In genomic region chr5:73752225-73752644, GRCm38 (mm10) we compare ENCODE assay signal across 22 mouse cellular contexts.
DNase-seq lines count a peak whose midpoint lies in the region; ATAC-seq and TF ChIP-seq lines count a peak whose summit lies in the region.
"Had no signal": no experiment of that assay in that cellular context is flagged by ENCODE, and none has a peak within 500 bp of the region (broad histone marks: within the 10 kb centered on the region; RNA-seq: fewer than 3 reads in every experiment).

No protein-coding gene starts in this region.

- H3K27ac ChIP-seq in heart, adult 2 months, result no peak overlapping the region
- H3K27ac ChIP-seq in heart, embryonic 13.5 days (replicated peaks), result peak overlapping the region; percentile 46; the same call in 1 of the 2 replicates
- H3K27ac ChIP-seq in intestine, postnatal 0 days (ENCODE audit: low read depth, low read length), result no peak overlapping the region
- H3K27ac ChIP-seq: gastrocnemius, adult 2 months; lung, embryonic 15.5 days had no signal

- H3K79me2 ChIP-seq in heart, adult 2 months (replicated peaks; ENCODE audit: control insufficient read depth, insufficient read depth, low read length), result no peaks in the 10 kb centered on the region

- H3K9me3 ChIP-seq in heart, embryonic 13.5 days, result no peaks in the 10 kb centered on the region
- no peaks in the 10 kb centered on the region for H3K9me3 ChIP-seq in intestine, postnatal 0 days (ENCODE audit: control insufficient read depth)
- H3K9me3 ChIP-seq: embryonic facial prominence, embryonic 12.5 days; lung, embryonic 15.5 days had no signal

- ATAC-seq in heart, embryonic 13.5 days (ENCODE audit: extremely low read depth, insufficient number of reproducible peaks, low FRiP score, low TSS enrichment), result 0 out of 2 replicates have a peak, but pooled peaks have one; percentile 14
- no peak for ATAC-seq in intestine, postnatal 0 days
- ATAC-seq: forebrain, postnatal 0 days; hindbrain, embryonic 16.5 days had no signal

- intact Hi-C loops in heart, adult 2 months (cut with DNase I), result no loop called here
- intact Hi-C loops in heart, postnatal 25 days (cut with DNase I), result no loop called here
- intact Hi-C loops in left cerebral cortex, postnatal 14 days (cut with DNase I), result loop anchor here (5.0 kb wide), 1 partner anchor 65 kb away; no protein-coding TSS in a partner anchor

- no peak overlapping the region for H3K9ac ChIP-seq in heart, adult 2 months (ENCODE audit: low read depth, low read length)
- H3K9ac ChIP-seq in heart, embryonic 13.5 days, result no peak overlapping the region
- H3K9ac ChIP-seq in intestine, postnatal 0 days (ENCODE audit: low read depth, low read length), result no peak overlapping the region
- H3K9ac ChIP-seq: embryonic facial prominence, embryonic 12.5 days; forebrain, postnatal 0 days; lung, embryonic 15.5 days had no signal

- H3K4me1 ChIP-seq in heart, adult 2 months (ENCODE audit: control insufficient read depth, insufficient read depth, low read length), result no peaks in the 10 kb centered on the region
- peaks cover 19% of the 10 kb centered on the region; the same call in 1 of the 2 replicates for H3K4me1 ChIP-seq in heart, embryonic 13.5 days
- no peaks in the 10 kb centered on the region; the same call in none of the 2 replicates for H3K4me1 ChIP-seq in lung, adult 2 months (ENCODE audit: control insufficient read depth, insufficient read depth, low read length)
- H3K4me1 ChIP-seq in intestine, postnatal 0 days (replicated peaks; ENCODE audit: control insufficient read depth, insufficient read depth, low read length), result 0 out of 2 replicates have a peak, but pooled peaks cover 3% of the 10 kb centered on the region

- no peak for TF ChIP-seq POLR2A in heart, adult 2 months (IDR thresholded peaks at IDR 0.05; ENCODE audit: insufficient read depth, low read depth, low read length)
- TF ChIP-seq POLR2A in lung, adult 2 months (IDR thresholded peaks at IDR 0.05; ENCODE audit: borderline replicate concordance, extremely low read depth, low read depth, low read length), result no peak

- no peak overlapping the region for H3K4me3 ChIP-seq in heart, adult 2 months
- no peak overlapping the region for H3K4me3 ChIP-seq in heart, embryonic 13.5 days
- H3K4me3 ChIP-seq in lung, adult 2 months (replicated peaks; ENCODE audit: extremely low read depth, low read depth, low read length), result no peak overlapping the region
- H3K4me3 ChIP-seq in intestine, postnatal 0 days (ENCODE audit: low read depth, low read length), result no peak overlapping the region
- H3K4me3 ChIP-seq: embryonic facial prominence, embryonic 12.5 days; gastrocnemius, adult 2 months; lung, embryonic 15.5 days had no signal

- H3K27me3 ChIP-seq in heart, adult 2 months (ENCODE audit: control insufficient read depth, insufficient read depth, low read length), result no peaks in the 10 kb centered on the region
- no peaks in the 10 kb centered on the region for H3K27me3 ChIP-seq in heart, embryonic 13.5 days (replicated peaks)
- H3K27me3 ChIP-seq in intestine, postnatal 0 days (replicated peaks; ENCODE audit: control insufficient read depth, insufficient read depth, low read length), result no peaks in the 10 kb centered on the region
- H3K27me3 ChIP-seq: embryonic facial prominence, embryonic 12.5 days; lung, embryonic 15.5 days had no signal

- no peak overlapping the region for H3K4me2 ChIP-seq in heart, embryonic 13.5 days
- no peak overlapping the region for H3K4me2 ChIP-seq in intestine, postnatal 0 days (replicated peaks; ENCODE audit: low read depth)
- H3K4me2 ChIP-seq: embryonic facial prominence, embryonic 12.5 days; lung, embryonic 15.5 days; midbrain, embryonic 11.5 days had no signal

- DNase-seq in heart, adult 2 months, result no peak
- no peak for DNase-seq in heart, postnatal 25 days (ENCODE audit: low spot score)
- peak; percentile 15 for DNase-seq in lung, adult 2 months
- peak; percentile 52 to 82 for DNase-seq in lung, postnatal 4 days
- no peak for DNase-seq in left cerebral cortex, postnatal 14 days (ENCODE audit: low spot score in 2 of 2)
- no peak for DNase-seq in ovary, postnatal 36 days (ENCODE audit: low spot score)
- DNase-seq: adrenal gland, adult 8-10 months; cerebellum, adult 11-12 months; forebrain, postnatal 0 days; gastrocnemius, adult 2 months; kidney, adult 18-20 months; kidney, postnatal 25 days; layer of hippocampus, adult 9-11 months; liver; right cerebral cortex, postnatal 25 days; thymus, postnatal 36 days had no signal

- whole genome bisulfite sequencing in heart, adult 2 months, result 47% methylated on average over 10 of the region's 10 CpGs
- 53% methylated on average over 10 of the region's 10 CpGs for WGBS in heart, embryonic 13.5 days
- 41% methylated on average over 10 of the region's 10 CpGs for WGBS in lung, adult 2 months
- WGBS in intestine, postnatal 0 days, result 63% methylated on average over 10 of the region's 10 CpGs

- TF ChIP-seq CTCF in heart, adult 2 months (IDR thresholded peaks at IDR 0.05), result no peak
- no peak for TF ChIP-seq CTCF in lung, adult 2 months (IDR thresholded peaks at IDR 0.05; ENCODE audit: insufficient read depth, low read length)
- TF ChIP-seq CTCF in intestine, postnatal 0 days (IDR thresholded peaks at IDR 0.05; ENCODE audit: low read depth), result no peak

- H3K36me3 ChIP-seq in heart, adult 2 months (ENCODE audit: control insufficient read depth, insufficient read depth, low read length), result no peaks in the 10 kb centered on the region
- H3K36me3 ChIP-seq in heart, embryonic 13.5 days, result no peaks in the 10 kb centered on the region
- H3K36me3 ChIP-seq in intestine, postnatal 0 days (ENCODE audit: control insufficient read depth, insufficient read depth), result no peaks in the 10 kb centered on the region
- H3K36me3 ChIP-seq: embryonic facial prominence, embryonic 12.5 days; lung, embryonic 15.5 days had no signal

- 0 out of 2 replicates have a peak, but pooled peaks have one; percentile 7 for TF ChIP-seq EP300 in heart, adult 2 months (IDR thresholded peaks at IDR 0.05; ENCODE audit: insufficient read depth, low read depth, low read length)

Comparison
In these comparisons a context has a peak if more than half of its experiments do, and no peak if none do; other contexts are left out.
1. DNase-seq: peak in lung, adult 2 months (single experiment) and lung, postnatal 4 days (2 of 2); none in heart, adult 2 months (0 of 2), heart, postnatal 25 days (single experiment), left cerebral cortex, postnatal 14 days (0 of 2) and ovary, postnatal 36 days (single experiment).